ENCODE assay signal across 11 mouse cellular contexts in genomic region chr17:73948039-73948438, GRCm38 (mm10). TPM values are rescaled to one million over a fixed set of nuclear protein-coding genes. Genes with fewer than 3 reads are reported as not detected.
DNase-seq lines count a peak whose midpoint lies in the region; ATAC-seq lines count a peak whose summit lies in the region.
"Had no signal": no experiment of that assay in that cellular context is flagged by ENCODE, and none has a peak within 500 bp of the region (broad histone marks: within the 10 kb centered on the region; RNA-seq: fewer than 3 reads in every experiment).

No protein-coding gene starts in this region.

- no peak overlapping the region for H3K27ac ChIP-seq in hindbrain, embryonic 10.5 days
- H3K27ac ChIP-seq: neural tube, embryonic 12.5 days had no signal

- peak; percentile 23 for ATAC-seq in common myeloid progenitor, adult 5-6 weeks (replicated peaks; ENCODE audit: low read depth, poor library complexity, severe bottlenecking)

- no peaks in the 10 kb centered on the region for H3K4me1 ChIP-seq in hindbrain, embryonic 10.5 days (replicated peaks)
- H3K4me1 ChIP-seq: neural tube, embryonic 12.5 days had no signal

- H3K9me3 ChIP-seq in hindbrain, embryonic 10.5 days: no peaks in the 10 kb centered on the region
- H3K9me3 ChIP-seq: neural tube, embryonic 12.5 days had no signal

- DNase-seq in layer of hippocampus, adult 11-12 months (ENCODE audit: low spot score): peak; percentile 55
- DNase-seq in layer of hippocampus, adult 8-10 months (ENCODE audit: low spot score in 2 of 2): no peak
- DNase-seq in adrenal gland, adult 8-10 months: peak; percentile 52
- peak; percentile 86 for DNase-seq in lung, postnatal 10 days
- no peak for DNase-seq in Muller cell, postnatal 12 days (ENCODE audit: inconsistent ontology term)
- no peak for DNase-seq in hindbrain, embryonic 10.5 days (ENCODE audit: low spot score)
- no peak for DNase-seq in spleen, postnatal 14 days (ENCODE audit: low spot score in 2 of 2)
- DNase-seq: thymus, postnatal 25 days had no signal

- 94% methylated on average over 3 of the region's 3 CpGs for WGBS in hindbrain, embryonic 10.5 days

- no peak overlapping the region for H3K4me3 ChIP-seq in hindbrain, embryonic 10.5 days
- H3K4me3 ChIP-seq: erythroblast, embryonic 14.5 days; neural tube, embryonic 12.5 days had no signal

- no peaks in the 10 kb centered on the region for H3K27me3 ChIP-seq in hindbrain, embryonic 10.5 days (ENCODE audit: insufficient read depth, poor library complexity, severe bottlenecking)
- H3K27me3 ChIP-seq: neural tube, embryonic 12.5 days had no signal

- no peaks in the 10 kb centered on the region for H3K36me3 ChIP-seq in hindbrain, embryonic 10.5 days
- H3K36me3 ChIP-seq: neural tube, embryonic 12.5 days had no signal

RNA-seq across cellular contexts. Expression of gene Xdh, which starts 2.0 kb away (rescaled TPM):
- 10 to 100 TPM; 15.7 to 23.8 (median 18.1) TPM for total RNA-seq in layer of hippocampus, adult 8-10 months (2022)
- 100 to 1,000 TPM; 136 to 432 (median 285) TPM for total RNA-seq in adrenal gland, adult 8-10 months (2022)
- total RNA-seq in common myeloid progenitor, adult 5-6 weeks (2017): 5.1 and 9.1 TPM in 2 replicates
- polyA plus RNA-seq in hindbrain, embryonic 10.5 days (2016; fragmentation: Nextera tagmentation; extraction: Ambion mirVana): 0.22 and 0.31 TPM in 2 replicates

Comparison
In these comparisons a context has a peak if more than half of its experiments do, and no peak if none do; other contexts are left out.
1. DNase-seq: peak in layer of hippocampus, adult 11-12 months (single experiment), adrenal gland, adult 8-10 months (single experiment) and lung, postnatal 10 days (single experiment); none in layer of hippocampus, adult 8-10 months (0 of 2), Muller cell, postnatal 12 days (single experiment), hindbrain, embryonic 10.5 days (single experiment) and spleen, postnatal 14 days (0 of 2).
2. RNA of gene Xdh, which starts 2.0 kb away (total RNA-seq): 136 to 432 TPM in adrenal gland, adult 8-10 months; 15.7 to 23.8 TPM in layer of hippocampus, adult 8-10 months and 5.1 to 9.1 TPM in common myeloid progenitor, adult 5-6 weeks; every median in the first group is over 4 times any median in the second.